Mouse (Mus musculus) forebrain, postnatal 0 days (tissue): Measurements from ENCODE around the gene Atxn1. TPM values are rescaled to one million over a fixed set of nuclear protein-coding genes. Genes with fewer than 3 reads are reported as not detected.

Experiments used
- ATAC-seq: fragments of 200-750 bp; cut with Nextera tagmentation; 2 replicates; pipeline ENCODE4 v1.8.0; 2017; ENCODE audit warnings: mild to moderate bottlenecking, moderate library complexity
- DNase-seq: peaks from one replicate; pipeline ENCODE4 v3.0.0-alpha.2; 2015
- H3K27ac ChIP-seq: fragments of 300-500 bp; sonication (generic); 2 replicates; pipeline ENCODE4 v1.5.1; 2014; ENCODE audit warnings: low read depth, mild to moderate bottlenecking, antibody characterized with exemption, low read length, moderate library complexity, mixed read lengths
- H3K27me3 ChIP-seq: fragments of 300-500 bp; sonication (generic); 2 replicates; pipeline ENCODE4 v1.6.1; 2014; ENCODE audit warnings: mild to moderate bottlenecking, low read length, mixed read lengths; ENCODE audit not compliant: insufficient read depth
- H3K36me3 ChIP-seq: fragments of 300-500 bp; sonication (generic); 2 replicates; pipeline ENCODE4 v1.6.1; 2014; ENCODE audit warnings: mild to moderate bottlenecking, moderate library complexity; ENCODE audit not compliant: insufficient read depth
- H3K4me1 ChIP-seq: fragments of 300-500 bp; sonication (generic); 2 replicates; pipeline ENCODE4 v1.6.1; 2014; ENCODE audit warnings: antibody characterized with exemption; ENCODE audit not compliant: insufficient read depth
- H3K4me2 ChIP-seq: fragments of 300-500 bp; sonication (generic); 2 replicates; pipeline ENCODE4 v1.6.1; 2014; ENCODE audit warnings: low read depth, mild to moderate bottlenecking, moderate library complexity
- H3K4me3 ChIP-seq: fragments of 300-500 bp; sonication (generic); 2 replicates; pipeline ENCODE4 v1.5.1; 2014; ENCODE audit warnings: low read depth, low read length, mixed read lengths
- H3K9ac ChIP-seq: fragments of 300-500 bp; sonication (generic); 2 replicates; pipeline ENCODE4 v1.6.1; 2014; ENCODE audit warnings: mild to moderate bottlenecking
- H3K9me3 ChIP-seq: fragments of 300-500 bp; sonication (generic); 2 replicates; pipeline ENCODE4 v1.6.1; 2016; ENCODE audit warnings: low read length
- CTCF ChIP-seq: sonication (generic); IDR thresholded peaks from 2 replicates; pipeline ENCODE4 v1.5.1; 2016; ENCODE audit warnings: antibody characterized with exemption, control low read depth, low read depth
- WGBS: fragments of 180-500 bp; shearing (Covaris S2); extraction: QIAGEN DNeasy Blood & Tissue Kit; methylation state at CpG from one replicate; pipeline ENCODE4 v1.1.7; 2014; 5-methylcytosine and 5-hydroxymethylcytosine counted together
- polyA plus RNA-seq: library from polyadenylated mRNA; unstranded; fragments of >200 nt; fragmentation: Nextera tagmentation; extraction: Ambion mirVana; gene quantifications from 2 replicates; pipeline ENCODE4 v1.2.1, GENCODE M21; 2015
- total RNA-seq: library from RNA; depleted of rRNA; stranded (reverse); fragments of >200 nt; gene quantifications from 2 replicates; pipeline ENCODE4 v1.2.3, GENCODE M21; 2014

Gene Atxn1
- total and polyA plus RNA-seq, 2 experiments from 2014 or later, result 13.0 to 32.3 TPM

- H3K4me1 ChIP-seq, result no peaks in the 10 kb centered on the region
- H3K4me3 ChIP-seq, result no peak overlapping the region
- no peak overlapping the region for H3K27ac ChIP-seq
- H3K36me3 ChIP-seq, result no peaks in the 10 kb centered on the region
- no peaks in the 10 kb centered on the region for H3K27me3 ChIP-seq
- no peak overlapping the region for H3K4me2 ChIP-seq
- no peak for DNase-seq
- ATAC-seq, result peak; percentile 51
- H3K9me3 ChIP-seq, result no peaks in the 10 kb centered on the region
- TF ChIP-seq CTCF, result no peak
- H3K9ac ChIP-seq, result no peak overlapping the region
- 58% methylated on average over 5 of the region's 5 CpGs for WGBS
Measured at GRCm38 (mm10) chr13:45764354-45764753, 200.5 kb downstream of the Atxn1 start.

DNA sequence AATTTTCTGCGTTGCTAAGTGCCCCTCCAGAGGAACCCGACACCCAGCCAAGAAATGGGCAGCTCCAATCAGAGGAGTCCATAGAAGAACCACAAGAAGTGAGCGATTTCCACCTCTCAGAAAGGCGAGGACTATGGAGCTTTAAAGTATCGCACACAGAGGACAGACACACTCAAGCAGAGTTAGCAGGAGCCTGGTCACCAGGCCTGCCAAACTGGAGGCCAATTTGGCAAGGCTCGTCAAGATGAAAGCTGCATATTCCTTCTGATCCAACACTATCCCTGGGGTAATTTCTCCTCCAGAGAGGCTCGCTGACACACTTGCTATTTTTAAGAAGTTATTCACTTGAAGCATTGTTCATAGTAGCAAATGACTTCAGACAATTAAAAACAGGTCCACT is 202.5 kb downstream of the Atxn1 start:
- no peak overlapping the region for H3K27ac ChIP-seq
- DNase-seq, result no peak
- no peaks in the 10 kb centered on the region for H3K27me3 ChIP-seq
- 61% methylated on average over 7 of the region's 7 CpGs for WGBS
- 0 out of 2 replicates have a peak, but pooled peaks cover 3% of the 10 kb centered on the region for H3K36me3 ChIP-seq
- H3K9ac ChIP-seq, result no peak overlapping the region
- ATAC-seq, result no peak
- no peak overlapping the region for H3K4me2 ChIP-seq
- H3K4me3 ChIP-seq, result no peak overlapping the region
- TF ChIP-seq CTCF, result no peak
- H3K9me3 ChIP-seq, result no peaks in the 10 kb centered on the region
- H3K4me1 ChIP-seq, result no peaks in the 10 kb centered on the region

DNA sequence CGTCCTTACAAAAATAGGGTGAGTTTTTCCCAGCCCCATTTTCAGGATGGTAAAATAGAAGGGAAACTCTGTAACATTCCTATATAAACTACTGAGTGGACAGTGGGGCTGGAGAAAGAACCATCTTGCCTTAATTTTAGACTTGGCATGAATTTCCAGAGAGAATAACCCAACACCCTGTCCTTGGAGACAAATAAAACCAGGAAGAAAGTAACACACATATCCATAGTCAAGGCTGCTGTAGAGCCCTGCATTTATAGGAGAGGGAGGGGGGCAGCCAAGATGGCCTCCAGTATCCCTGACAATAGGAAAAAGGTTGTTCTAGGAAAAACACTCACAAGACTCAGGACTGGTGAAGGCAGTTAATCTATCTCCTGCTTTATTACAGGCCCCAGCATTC is 210.3 kb downstream of the Atxn1 start:
- WGBS, result 92% methylated on average over 1 of the region's 1 CpGs
- H3K36me3 ChIP-seq, result 0 out of 2 replicates have a peak, but pooled peaks cover 7% of the 10 kb centered on the region

DNA sequence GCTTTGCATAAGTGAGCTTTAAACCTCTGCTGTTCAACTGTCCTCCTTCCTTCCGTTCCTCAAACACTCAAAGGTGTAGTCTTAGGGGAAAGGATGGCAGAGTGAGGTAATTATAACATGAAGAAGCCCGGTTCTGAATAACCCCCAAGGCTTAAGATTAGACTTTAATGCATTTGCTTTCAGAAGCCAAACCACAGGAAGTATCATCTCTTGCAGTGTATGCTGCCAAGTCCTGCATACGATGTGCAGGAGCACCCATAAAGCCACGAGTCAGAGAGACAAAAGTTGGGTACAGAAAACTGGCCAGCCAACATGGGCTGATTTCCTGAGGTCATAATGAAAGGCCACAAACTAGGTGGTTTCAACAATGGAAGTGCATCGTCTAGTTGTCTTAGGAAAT is 212.3 kb downstream of the Atxn1 start:
- Histone ChIP-seq H3K27ac (no peak overlapping the region), H3K27me3 (no peaks in the 10 kb centered on the region), H3K4me3 (no peak overlapping the region), H3K4me2 (no peak overlapping the region), H3K9me3 (no peaks in the 10 kb centered on the region), H3K4me1 (0 out of 2 replicates have a peak, but pooled peaks cover 3% of the 10 kb centered on the region), H3K36me3 (0 out of 2 replicates have a peak, but pooled peaks cover 4% of the 10 kb centered on the region), H3K9ac (no peak overlapping the region)
- DNase-seq, result no peak
- 61% methylated on average over 5 of the region's 5 CpGs for WGBS
- ATAC-seq, result no peak
- TF ChIP-seq CTCF, result no peak

More for the DNA sequence above, 210.3 kb downstream of the Atxn1 start:
- Histone ChIP-seq H3K4me1 (0 out of 2 replicates have a peak, but pooled peaks cover 3% of the 10 kb centered on the region), H3K4me2 (no peak overlapping the region), H3K9ac (no peak overlapping the region), H3K9me3 (no peaks in the 10 kb centered on the region), H3K4me3 (no peak overlapping the region), H3K27me3 (no peaks in the 10 kb centered on the region), H3K27ac (no peak overlapping the region)
- no peak for ATAC-seq
- no peak for TF ChIP-seq CTCF
- no peak for DNase-seq

GRCm38 (mm10) chr13:45751231-45751630 is 213.6 kb downstream of the Atxn1 start:
- H3K27me3 ChIP-seq, result no peaks in the 10 kb centered on the region
- H3K9me3 ChIP-seq, result no peaks in the 10 kb centered on the region
- no peak for DNase-seq
- WGBS, result 42% methylated on average over 2 of the region's 2 CpGs
- no peak for TF ChIP-seq CTCF
- no peak overlapping the region for H3K9ac ChIP-seq
- H3K4me1 ChIP-seq, result 0 out of 2 replicates have a peak, but pooled peaks cover 3% of the 10 kb centered on the region
- H3K4me3 ChIP-seq, result no peak overlapping the region
- ATAC-seq, result no peak
- H3K4me2 ChIP-seq, result no peak overlapping the region
- H3K27ac ChIP-seq, result peak overlapping the region; percentile 51; the same call in 1 of the 2 replicates
- H3K36me3 ChIP-seq, result 0 out of 2 replicates have a peak, but pooled peaks cover 4% of the 10 kb centered on the region

DNA sequence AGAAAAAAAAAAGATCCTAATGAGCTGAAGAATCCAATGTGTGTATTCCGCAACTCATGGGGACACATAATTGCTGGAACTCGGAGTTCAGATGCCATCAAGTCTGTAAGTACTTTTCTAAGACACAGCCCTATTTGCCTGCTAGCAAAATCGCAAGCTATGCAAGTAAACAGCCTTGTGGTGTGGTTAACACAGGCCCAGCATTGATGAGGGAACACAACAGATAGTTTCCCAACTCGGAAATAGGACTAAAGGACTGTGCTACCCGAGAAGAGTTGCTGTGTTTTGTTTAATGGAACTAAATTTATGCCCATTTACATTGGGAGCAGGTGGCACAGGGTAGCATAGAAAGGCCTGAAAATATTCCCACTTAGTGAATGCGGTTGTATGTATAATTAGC is 214.2 kb downstream of the Atxn1 start:
- DNase-seq (no peak), ATAC-seq (peak; percentile 21; the same call in 1 of the 2 replicates)
- no peak overlapping the region for H3K4me3 ChIP-seq
- WGBS, result 41% methylated on average over 6 of the region's 6 CpGs
- H3K4me2 ChIP-seq, result no peak overlapping the region
- H3K27me3 ChIP-seq, result no peaks in the 10 kb centered on the region
- no peaks in the 10 kb centered on the region for H3K9me3 ChIP-seq
- H3K4me1 ChIP-seq, result 0 out of 2 replicates have a peak, but pooled peaks cover 3% of the 10 kb centered on the region
- no peak for TF ChIP-seq CTCF
- H3K27ac ChIP-seq, result 0 out of 2 replicates have a peak overlapping the region, but pooled peaks have one; percentile 51
- H3K36me3 ChIP-seq, result no peaks in the 10 kb centered on the region
- no peak overlapping the region for H3K9ac ChIP-seq

DNA sequence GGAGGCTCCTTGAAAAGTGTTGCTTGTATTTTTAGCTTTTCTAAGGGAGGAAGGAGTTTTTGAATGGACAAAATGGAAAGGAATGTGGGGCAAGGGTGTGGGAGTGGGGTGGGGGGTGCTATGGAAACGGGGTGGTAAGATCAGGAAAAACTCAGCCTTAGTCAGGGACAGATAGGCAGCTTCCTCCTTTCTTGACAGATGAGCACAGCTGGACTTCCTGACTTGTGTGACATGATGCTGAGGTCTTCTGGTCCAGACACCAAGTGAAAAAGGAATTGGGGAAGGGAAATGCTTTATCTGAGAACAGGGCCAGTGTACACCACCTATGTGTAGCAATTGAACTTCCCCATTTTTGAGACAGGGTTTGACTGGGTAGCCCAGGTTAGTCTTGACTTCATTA is 214.9 kb downstream of the Atxn1 start:
- DNase-seq (no peak), ATAC-seq (no peak)
- Histone ChIP-seq H3K27ac (0 out of 2 replicates have a peak overlapping the region, but pooled peaks have one; percentile 51), H3K4me2 (no peak overlapping the region), H3K36me3 (no peaks in the 10 kb centered on the region), H3K9ac (no peak overlapping the region), H3K9me3 (no peaks in the 10 kb centered on the region), H3K27me3 (no peaks in the 10 kb centered on the region), H3K4me1 (0 out of 2 replicates have a peak, but pooled peaks cover 3% of the 10 kb centered on the region), H3K4me3 (no peak overlapping the region)
- TF ChIP-seq CTCF, result no peak
- 76% methylated on average over 1 of the region's 1 CpGs for whole genome bisulfite sequencing
